Mouse (Mus musculus) heart, postnatal 10 days (tissue): ENCODE measurements around the gene Unc5c. TPM values are rescaled to one million over a fixed set of nuclear protein-coding genes. Genes with fewer than 3 reads are reported as not detected.

Source experiments
- DNase-seq, 2 experiments: peaks; one replicate each; pipeline ENCODE4 v3.0.0; 2021
- intact Hi-C: fragments of 180-260 bp; cut with DNase I; formaldehyde crosslinking; loops from one replicate; pipeline ENCODE4 v1.15.1; 2025
- total RNA-seq, 2 experiments: library from RNA; stranded (reverse); gene quantifications; 2 replicates each; pipeline ENCODE4 v1.2.3; 2021

Gene Unc5c
- total RNA-seq, 2 experiments from 2014 or later = 0.47 to 0.79 TPM

DNA sequence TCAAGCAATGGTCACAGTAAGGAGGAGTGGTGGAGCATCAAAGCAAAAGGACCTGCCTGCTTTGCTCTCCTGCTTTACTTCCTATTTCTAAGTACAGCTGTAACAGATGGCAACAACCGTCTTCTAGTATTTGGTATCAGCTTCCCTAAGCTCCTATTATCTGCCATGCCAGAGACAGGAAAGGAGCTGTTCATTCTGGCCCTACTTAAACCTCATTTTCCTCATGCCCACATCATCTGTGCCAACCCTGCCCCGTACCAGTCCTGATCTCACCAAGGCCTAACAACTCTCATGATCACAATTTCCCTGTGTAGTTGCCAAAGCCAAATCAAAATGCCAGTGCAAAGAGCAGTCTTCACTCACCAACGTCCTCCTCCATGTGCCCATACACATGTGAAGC, 226.4 kb downstream of the Unc5c start:
- intact Hi-C loops = no loop called here
- no peak for DNase-seq

DNA sequence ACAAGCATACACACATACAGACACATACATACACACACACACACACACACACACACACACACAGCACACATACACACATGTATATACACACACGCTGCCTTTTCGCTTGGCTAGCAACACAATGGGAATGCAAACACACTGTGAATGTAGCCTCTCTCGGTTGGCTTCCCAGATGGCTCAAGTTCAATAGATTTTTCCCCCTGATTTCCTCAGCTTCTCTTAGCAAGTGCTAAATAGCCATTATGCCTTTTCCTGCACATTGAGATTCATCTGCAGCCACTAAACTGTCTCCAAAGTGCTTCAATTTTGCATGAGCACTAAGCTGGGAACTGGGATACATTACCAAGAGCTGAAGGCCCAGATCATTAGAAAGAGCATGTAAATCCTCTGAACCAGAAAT, 226.8 kb downstream of the Unc5c start:
- intact Hi-C loops = no loop called here
- no peak for DNase-seq

DNA sequence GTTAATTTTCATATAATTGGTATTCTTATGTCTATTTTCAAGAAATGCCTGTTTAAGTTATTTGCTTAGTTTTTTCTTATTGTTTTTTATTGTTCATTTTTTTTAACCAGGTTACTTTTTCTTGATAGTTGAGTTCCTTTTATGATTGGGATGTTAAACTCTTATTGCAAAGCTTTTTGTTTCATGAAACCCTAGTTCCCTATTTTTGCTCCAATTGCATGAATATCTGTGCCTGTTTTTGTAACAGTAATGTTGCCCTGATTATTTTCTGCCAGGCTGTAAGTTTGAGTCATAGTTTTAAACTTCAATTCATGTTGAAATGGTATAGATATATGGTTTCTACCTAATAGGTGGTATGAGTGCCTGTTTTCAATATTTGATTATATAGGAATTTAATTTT, 234.2 kb downstream of the Unc5c start:
- DNase-seq = no peak
- intact Hi-C loops = no loop called here

DNA sequence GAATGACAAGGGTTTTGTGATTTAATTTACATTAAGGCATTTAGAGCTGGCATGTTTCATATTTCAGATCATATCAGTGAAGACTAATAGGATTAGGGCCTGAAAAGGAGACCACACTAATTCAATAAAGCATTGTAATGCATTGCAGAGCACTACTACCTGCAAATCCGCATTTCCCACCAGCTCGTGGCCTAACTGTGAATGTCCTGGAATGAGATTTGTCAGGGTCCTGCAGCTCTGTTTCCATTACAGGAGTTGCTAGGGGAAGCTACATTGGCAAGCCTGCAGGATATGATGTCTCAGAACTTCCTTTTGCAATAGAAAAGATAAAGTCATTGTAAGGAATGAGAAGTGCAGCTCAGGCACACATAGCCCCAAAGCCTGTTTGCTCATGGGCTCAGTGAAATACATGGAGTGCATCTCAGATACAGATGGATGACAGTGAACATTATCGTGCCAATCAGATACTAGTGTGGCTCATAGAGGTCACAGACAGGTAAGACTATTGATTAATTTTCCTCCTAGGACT, 236.4 kb downstream of the Unc5c start:
- DNase-seq = no peak
- intact Hi-C loops = no loop called here

DNA sequence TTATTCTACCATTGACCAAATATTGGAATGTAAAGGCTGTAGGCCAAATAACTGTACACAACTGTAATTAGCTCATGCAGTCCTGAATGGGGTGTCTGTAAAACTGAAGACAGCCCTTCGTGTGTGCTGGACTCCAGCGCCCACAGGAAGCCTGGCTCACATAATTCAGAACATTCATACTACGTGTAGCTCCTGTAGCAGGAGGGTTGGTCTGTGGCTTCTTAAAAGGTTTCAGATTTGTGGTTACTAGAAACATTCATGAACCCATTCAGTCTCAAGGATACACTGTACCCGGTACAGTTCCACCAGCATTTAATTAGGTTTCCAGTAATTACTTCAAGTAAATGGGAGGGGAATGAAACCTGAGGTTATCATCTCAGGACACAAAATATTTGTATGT, 246.6 kb downstream of the Unc5c start:
- intact Hi-C loops = no loop called here
- no peak for DNase-seq

DNA sequence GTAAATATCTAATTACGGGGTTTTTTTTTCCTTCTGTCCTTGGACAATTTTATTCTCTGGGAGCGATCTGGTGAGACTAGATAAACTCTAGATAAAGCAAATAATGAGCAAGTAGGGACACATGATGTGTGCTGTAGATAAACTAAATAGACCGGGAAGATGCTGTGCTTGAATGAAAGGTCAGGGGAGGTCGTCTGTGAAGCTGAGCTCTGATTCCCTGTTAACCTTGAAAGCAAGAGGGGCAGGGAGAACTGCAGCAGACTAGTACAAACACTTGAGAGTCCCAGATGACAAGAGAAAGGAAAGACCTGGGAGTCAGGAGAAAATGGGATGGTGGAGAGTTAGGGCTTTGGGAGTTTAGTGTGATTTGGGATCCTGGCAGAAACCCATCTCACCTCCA, 251.4 kb downstream of the Unc5c start:
- intact Hi-C loops = no loop called here
- no peak for DNase-seq

DNA sequence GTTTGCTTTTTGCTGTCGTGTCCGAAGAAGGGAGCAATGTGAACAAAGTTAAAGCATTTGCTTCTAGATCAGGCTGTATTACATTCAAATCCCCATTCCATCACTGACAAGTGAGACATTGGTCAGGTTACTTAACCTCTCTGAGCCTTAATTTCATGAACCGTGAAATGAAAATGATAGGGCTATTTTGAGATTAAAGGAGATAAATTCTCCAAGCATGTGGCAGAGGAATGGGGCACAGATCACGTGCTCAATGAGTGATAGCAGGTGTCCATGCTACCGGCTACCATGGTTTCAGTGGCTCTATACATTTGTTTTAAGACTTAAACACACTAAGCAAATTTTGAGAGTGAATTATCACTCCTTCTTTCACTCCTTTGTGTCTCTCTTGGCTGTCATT, 254.0 kb downstream of the Unc5c start:
- DNase-seq = no peak
- intact Hi-C loops = no loop called here

DNA sequence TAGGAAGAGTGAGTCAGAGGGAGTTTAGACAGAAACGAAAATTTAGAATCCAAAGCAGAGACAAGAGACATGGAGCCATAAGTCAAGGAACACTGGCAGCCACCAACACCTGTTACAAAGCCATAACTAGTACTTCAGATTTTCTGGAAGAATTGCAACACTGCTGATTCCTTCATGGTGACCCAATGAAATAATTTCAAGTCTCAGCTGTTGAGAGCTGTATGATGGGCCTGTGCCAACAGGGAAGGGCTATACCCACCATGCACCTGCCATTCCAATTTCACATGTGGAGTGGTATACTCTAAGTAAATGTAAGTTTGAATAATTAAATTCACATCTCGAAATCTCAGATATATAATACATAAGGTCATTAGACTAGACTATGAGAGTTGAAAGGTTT, 259.5 kb downstream of the Unc5c start:
- intact Hi-C loops = no loop called here
- no peak for DNase-seq

DNA sequence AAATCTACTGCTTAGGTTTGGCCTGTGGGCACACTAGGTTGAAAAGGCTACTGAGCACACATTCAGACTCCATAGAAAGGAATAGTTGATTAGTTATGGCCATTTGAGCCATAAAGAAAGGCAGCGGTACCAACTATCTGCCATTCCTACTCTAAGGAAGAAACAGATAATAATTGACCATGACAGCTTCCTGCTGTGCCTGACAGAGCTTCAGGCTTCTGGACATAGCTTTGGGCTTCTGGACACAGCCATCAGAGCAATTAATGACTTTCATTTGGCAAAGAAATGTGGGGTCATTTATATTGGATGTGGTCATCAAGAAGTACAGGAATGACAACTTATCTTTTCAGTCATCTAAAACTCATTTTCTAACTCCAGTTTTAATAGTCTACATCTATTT, 260.4 kb downstream of the Unc5c start:
- intact Hi-C loops = no loop called here
- DNase-seq = no peak

DNA sequence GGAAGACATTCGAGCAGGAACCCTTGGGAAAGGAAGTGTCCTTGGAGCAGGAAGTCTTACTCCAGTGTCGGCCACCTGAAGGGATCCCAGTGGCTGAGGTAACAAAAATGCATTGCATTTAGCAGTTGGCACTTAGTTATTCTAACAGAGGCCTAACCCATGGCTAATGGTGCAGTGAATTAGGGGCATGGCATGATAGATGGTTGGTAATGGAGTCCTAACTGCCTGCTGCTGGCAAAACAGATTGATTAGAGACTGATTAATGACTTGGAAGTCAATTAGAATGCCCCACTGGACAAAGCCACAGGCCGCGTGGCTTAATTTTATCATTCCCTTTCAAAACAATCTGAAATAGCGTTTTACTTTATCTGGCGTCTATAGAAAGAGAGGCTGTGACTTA, 268.8 kb downstream of the Unc5c start:
- intact Hi-C loops = no loop called here
- DNase-seq = no peak

DNA sequence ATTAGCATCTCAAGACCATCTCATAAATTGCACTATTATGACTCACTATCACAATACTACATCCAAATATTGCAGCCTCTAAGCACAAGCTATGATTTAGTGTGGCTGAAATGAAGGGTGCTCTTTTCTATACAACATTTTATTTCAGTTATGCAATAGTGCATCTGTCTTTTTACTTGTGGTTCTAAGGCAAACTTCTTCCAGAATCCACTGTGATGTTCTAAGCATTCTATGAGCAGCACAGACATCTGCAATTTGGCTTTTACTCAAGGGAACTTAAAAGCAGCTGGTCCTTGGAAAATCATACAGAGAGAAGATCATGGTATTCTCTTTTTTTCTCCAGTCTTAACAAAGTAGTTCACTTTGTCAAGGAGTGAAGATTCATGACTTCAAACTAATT, 270.3 kb downstream of the Unc5c start:
- no peak for DNase-seq
- intact Hi-C loops = no loop called here

DNA sequence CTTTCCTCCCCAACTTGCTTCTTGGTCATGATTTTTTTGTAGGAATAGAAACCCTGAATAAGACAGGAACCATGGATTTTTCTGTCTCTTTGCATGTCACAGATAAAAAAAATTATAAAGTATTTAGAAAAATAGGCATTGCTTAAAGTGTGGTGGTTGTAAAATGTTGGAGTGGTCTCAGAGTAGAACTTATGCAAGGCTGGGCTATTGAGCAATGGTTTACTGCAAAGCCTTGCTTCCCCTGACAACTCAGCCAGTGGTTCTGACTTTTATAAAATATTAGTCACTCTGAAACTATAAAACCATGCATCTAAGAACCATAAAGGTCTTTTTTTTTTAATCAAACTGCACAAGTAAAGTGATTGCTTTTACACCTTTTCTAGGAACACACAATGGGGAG, 280.3 kb downstream of the Unc5c start:
- DNase-seq = no peak
- intact Hi-C loops = no loop called here

DNA sequence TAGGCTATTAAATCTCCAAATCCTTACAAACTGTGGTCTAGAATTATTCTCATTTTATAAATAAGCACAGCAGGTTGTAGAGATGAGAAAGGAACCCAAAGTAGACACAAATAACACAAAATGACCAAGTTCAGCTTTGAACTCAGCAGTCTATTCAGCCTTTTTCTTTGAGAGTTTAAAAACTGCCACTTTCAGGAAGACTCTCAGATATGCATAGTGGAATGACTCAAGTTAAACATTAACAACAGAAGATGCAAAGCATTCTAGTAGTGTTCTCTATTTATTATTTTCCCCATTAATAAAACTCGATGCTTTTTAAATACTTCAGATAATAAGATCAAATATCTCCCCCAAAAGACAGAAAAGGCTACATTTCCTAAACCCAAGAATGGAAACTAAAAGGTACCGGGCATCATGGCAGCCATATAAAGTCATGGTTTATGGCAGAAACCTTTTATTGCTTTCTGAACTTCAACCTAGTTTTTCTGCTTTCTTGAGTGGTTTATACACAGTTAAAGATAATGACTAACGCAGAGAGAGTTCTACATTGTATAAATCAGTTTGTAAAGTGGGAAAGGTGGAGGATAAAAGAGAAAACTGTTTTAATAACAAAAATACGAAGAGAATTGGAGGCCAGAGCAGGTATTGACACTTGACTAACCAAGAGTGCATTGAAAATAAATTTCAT, 283.8 kb downstream of the Unc5c start:
- DNase-seq = no peak

DNA sequence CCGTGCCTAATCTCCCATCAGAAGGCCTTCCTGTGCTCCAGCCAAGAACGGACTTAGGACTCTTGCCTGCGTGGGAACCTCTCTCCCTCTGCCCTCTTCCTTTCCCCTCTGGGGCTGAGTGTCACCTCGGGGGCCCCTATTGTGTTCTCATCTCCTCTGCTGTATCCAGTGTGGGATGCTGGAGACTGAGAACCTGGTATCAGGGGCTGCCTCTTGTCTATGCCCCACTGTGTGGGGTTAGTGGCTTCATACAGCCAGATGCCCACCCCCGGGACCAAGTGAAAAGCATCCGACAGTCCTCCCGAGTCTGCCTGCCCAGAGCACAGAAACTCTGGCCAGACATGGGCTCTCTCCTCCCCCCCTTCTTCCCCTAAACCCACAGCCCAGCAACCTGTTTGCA, 287.2 kb downstream of the Unc5c start:
- no peak for DNase-seq
- intact Hi-C loops = no loop called here

More for the DNA sequence above, 283.8 kb downstream of the Unc5c start:
- intact Hi-C loops = no loop called here

DNA sequence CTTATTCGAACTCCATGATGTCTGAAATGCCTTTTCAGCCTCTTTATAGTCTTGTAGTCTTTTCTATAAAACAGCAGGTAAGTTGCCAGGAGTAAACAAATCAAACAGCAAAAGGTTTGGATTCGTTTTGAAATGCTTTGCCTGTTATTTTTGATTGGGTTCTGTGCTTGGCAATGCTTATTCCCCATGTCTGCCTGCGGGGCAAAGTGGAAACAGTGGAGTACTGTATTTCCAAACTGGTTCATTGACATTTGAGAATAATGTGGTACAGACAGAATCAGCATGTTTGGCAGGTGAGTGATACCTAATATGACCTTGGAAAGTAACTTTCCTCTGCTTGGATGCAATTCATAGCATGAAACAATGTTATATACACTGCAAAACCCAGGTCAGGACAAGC, 292.2 kb downstream of the Unc5c start:
- intact Hi-C loops = no loop called here
- DNase-seq = no peak

DNA sequence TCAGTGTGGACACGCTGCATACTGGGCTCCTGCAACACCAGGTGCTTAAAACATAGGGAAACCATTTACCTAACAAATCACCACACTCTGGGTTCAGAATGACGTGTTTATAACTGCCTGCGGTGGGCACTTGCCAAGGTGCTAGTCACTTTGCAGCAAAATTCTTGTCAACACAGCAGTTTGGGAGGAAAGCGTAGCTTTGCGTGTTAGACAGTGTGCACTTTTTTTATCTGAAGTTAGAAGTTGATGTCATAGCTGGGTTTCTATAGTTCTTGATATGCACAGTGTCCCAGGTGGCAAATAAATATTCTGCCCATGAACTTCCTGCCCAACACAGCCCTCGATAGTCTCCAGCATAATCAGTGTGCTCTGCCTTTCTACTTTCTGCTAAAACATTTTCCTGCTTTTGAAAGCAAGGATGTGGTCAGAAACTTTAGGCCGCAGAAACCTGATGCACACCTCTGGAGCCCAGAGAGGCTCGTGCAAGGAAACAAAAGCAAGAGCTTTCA, 313.4 kb downstream of the Unc5c start:
- intact Hi-C loops = no loop called here
- DNase-seq = no peak

DNA sequence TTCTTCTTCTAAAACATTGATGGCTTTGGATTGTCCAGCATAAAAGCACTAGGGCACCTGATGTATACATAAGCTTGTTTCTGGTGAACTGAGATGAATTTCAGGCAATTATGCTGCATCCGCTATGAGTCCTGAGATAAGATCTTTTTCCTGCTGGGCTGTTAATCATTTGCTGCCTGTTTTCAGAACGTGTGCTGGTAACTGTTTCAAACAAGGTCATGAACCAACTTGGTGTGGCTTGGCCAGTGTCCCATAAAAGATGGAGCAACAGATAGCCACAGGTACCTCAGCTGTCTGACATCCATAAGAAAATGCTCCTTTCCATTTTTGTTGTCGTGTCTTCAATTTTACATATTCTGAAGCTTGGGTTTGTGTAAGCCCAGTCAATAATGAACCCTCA, 314.2 kb downstream of the Unc5c start:
- intact Hi-C loops = no loop called here
- DNase-seq = no peak

DNA sequence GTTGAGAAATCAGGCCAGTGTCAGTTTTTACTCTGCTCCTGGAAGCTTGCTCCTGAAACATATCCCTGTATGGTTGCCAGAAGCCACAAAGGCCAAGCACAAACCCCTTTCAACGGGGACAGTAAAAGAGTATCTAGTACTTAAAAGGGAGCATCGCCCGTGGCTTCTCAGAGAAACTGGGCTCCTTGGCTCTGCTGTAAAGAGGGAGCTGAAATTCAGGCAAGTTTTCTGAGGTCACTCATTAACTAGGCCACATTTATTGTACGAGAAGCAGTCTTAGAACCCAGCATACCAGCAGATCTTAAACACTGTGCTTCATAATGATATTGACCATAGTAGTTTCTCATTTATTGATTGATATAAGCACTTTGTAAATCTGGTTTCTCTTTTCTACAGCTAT, 317.5 kb downstream of the Unc5c start:
- intact Hi-C loops = no loop called here
- no peak for DNase-seq

DNA sequence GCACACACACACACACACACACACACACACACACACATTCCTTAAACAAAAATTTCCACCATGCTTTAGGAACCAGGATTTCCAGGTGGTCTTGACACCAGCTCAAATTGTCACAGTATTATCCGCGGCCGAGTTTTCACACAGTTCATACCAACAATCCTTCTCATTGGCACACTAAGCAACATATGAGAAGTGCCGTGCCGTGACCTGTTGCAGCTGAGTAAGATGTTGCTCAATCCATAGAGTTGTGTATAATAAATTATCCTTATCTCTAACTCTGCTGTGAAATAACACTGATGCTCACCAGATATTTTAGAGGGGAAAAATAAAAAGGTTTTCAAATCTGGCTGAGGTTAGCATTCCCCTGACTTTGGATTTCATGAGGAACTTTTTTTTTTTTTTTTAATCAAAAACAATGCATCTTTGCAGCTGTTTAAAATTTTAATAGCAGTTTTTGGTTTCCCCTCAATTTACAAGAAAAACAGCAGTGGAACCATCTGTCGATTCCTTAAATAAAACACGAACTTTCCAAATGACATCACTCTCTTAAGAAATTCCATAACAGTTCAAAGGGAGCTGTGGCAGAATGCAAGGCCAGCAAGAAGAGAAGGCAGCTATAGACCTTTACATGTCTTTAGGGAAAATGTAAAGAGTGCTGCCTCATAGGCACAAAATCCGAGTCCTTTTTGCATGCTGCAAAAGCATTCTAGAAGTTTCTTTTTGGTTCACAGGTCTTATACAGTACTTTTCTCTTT, 326.2 kb downstream of the Unc5c start:
- intact Hi-C loops = no loop called here
- no peak for DNase-seq

DNA sequence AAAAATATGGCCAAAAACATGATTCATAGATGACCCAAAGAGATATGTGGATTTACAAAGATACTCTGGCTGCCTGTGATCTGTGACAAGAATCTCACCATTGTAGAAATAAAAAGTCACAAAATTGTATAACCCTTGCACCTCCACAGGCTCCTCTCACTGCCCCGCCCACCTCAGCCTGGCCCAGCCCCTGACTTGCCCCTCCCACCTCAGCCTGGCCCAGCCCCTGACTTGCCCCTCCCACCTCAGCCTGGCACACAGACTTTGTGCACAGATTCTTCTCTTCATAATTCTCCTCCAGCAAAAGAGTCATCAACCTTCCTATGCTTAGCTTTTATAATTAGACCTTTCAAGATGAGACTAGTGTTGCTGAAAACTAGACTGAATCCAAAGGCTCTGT, 327.1 kb downstream of the Unc5c start:
- intact Hi-C loops = no loop called here
- no peak for DNase-seq

DNA sequence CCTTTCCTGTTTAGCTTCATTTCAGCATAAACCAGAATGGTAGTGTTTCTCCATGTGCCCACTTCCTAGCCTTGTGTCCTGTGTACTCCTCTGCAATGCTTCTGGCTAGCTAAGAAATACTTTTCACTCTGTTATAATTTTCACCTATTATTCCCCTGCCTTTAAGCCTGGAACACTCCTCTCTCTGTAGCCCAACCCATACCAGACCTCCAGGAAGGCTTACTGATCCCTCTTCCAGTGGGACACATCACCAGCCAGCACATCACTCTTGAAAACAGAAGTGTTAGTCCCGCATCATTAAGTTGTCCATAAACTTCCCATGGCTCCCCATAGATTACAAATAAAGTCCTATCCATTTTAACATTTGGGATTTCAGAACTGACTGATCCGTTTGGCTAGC, 328.7 kb downstream of the Unc5c start:
- intact Hi-C loops = no loop called here
- DNase-seq = no peak

DNA sequence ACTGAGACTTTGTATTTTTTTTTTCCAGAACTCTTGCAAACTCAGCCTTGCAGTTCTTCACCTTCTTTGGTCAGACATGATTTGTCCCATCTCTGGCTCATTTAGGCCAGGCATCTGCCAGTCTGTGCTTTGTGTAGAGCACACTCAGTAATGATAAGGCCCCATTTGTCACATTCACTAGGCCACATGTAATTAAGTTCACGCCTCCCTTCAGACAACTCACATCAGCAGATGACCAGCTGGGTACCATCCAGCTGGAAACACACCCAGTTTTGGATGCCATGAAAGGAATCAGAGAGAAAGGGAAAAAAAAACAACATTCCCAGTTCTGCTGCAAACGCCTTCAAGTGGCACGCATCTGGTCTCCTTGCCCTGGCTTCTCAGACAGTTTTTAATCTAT, 329.4 kb downstream of the Unc5c start:
- intact Hi-C loops = no loop called here
- DNase-seq = no peak
